In genomic region chr2:167345508-167346164, GRCm38 (mm10) we compare ENCODE assay signal across 12 mouse cellular contexts. TPM values are rescaled to one million over a fixed set of nuclear protein-coding genes. Genes with fewer than 3 reads are reported as not detected.
DNase-seq lines count a peak whose midpoint lies in the region; ATAC-seq and TF ChIP-seq lines count a peak whose summit lies in the region.
"Had no signal": no experiment of that assay in that cellular context is flagged by ENCODE, and none has a peak within 500 bp of the region (broad histone marks: within the 10 kb centered on the region; RNA-seq: fewer than 3 reads in every experiment).

No protein-coding gene starts in this region.

- H3K36me3 ChIP-seq in kidney, embryonic 15.5 days: no peaks in the 10 kb centered on the region
- no peaks in the 10 kb centered on the region for H3K36me3 ChIP-seq in neural tube, embryonic 12.5 days
- no peaks in the 10 kb centered on the region for H3K36me3 ChIP-seq in intestine, postnatal 0 days (ENCODE audit: control insufficient read depth, insufficient read depth)
- H3K36me3 ChIP-seq: limb, embryonic 13.5 days had no signal

- 35% methylated on average over 7 of the region's 7 CpGs for WGBS in kidney, embryonic 15.5 days
- 55% methylated on average over 7 of the region's 7 CpGs for WGBS in neural tube, embryonic 12.5 days
- 32% methylated on average over 7 of the region's 7 CpGs for WGBS in intestine, postnatal 0 days

- H3K27ac ChIP-seq in kidney, embryonic 15.5 days: peak overlapping the region; percentile 54
- H3K27ac ChIP-seq in neural tube, embryonic 12.5 days: no peak overlapping the region
- peak overlapping the region; percentile 88 for H3K27ac ChIP-seq in intestine, postnatal 0 days (ENCODE audit: low read depth, low read length)
- H3K27ac ChIP-seq: limb, embryonic 13.5 days had no signal

- intact Hi-C loops in left cerebral cortex, postnatal 25 days (cut with DNase I): no loop called here

- H3K9me3 ChIP-seq in kidney, embryonic 15.5 days (replicated peaks): no peaks in the 10 kb centered on the region
- H3K9me3 ChIP-seq in neural tube, embryonic 12.5 days: no peaks in the 10 kb centered on the region
- no peaks in the 10 kb centered on the region for H3K9me3 ChIP-seq in intestine, postnatal 0 days (ENCODE audit: control insufficient read depth)
- H3K9me3 ChIP-seq: limb, embryonic 13.5 days had no signal

- H3K27me3 ChIP-seq in kidney, embryonic 15.5 days: peaks cover 8% of the 10 kb centered on the region; the same call in 1 of the 2 replicates
- no peaks in the 10 kb centered on the region for H3K27me3 ChIP-seq in neural tube, embryonic 12.5 days (replicated peaks)
- no peaks in the 10 kb centered on the region for H3K27me3 ChIP-seq in intestine, postnatal 0 days (replicated peaks; ENCODE audit: control insufficient read depth, insufficient read depth, low read length)

- TF ChIP-seq CTCF in intestine, postnatal 0 days (IDR thresholded peaks at IDR 0.05; ENCODE audit: low read depth): peak; percentile 64

- DNase-seq in kidney, adult 9 months: no peak
- no peak for DNase-seq in neural tube, embryonic 10.5 days (ENCODE audit: extremely low spot score, low spot score)
- DNase-seq in adrenal gland, adult 2 months: no peak
- no peak for DNase-seq in left cerebral cortex, postnatal 25 days (ENCODE audit: low spot score in 2 of 2)
- DNase-seq: cerebellum, adult 8-10 months; kidney, postnatal 10 days; layer of hippocampus, postnatal 36 days; thymus, postnatal 14 days had no signal

- no peak for ATAC-seq in kidney, embryonic 15.5 days (replicated peaks; ENCODE audit: low FRiP score)
- no peak for ATAC-seq in neural tube, embryonic 12.5 days (ENCODE audit: low FRiP score, low read depth)
- peak; percentile 23 for ATAC-seq in intestine, postnatal 0 days

- peak overlapping the region; percentile 8; the same call in 1 of the 2 replicates for H3K4me2 ChIP-seq in kidney, embryonic 15.5 days
- H3K4me2 ChIP-seq in neural tube, embryonic 12.5 days (replicated peaks): 0 out of 2 replicates have a peak overlapping the region, but pooled peaks have one; percentile 1
- H3K4me2 ChIP-seq in intestine, postnatal 0 days (replicated peaks; ENCODE audit: low read depth): peak overlapping the region; percentile 45
- H3K4me2 ChIP-seq: limb, embryonic 13.5 days had no signal

- no peak overlapping the region for H3K4me3 ChIP-seq in kidney, embryonic 15.5 days (replicated peaks)
- H3K4me3 ChIP-seq in neural tube, embryonic 12.5 days: no peak overlapping the region
- H3K4me3 ChIP-seq in intestine, postnatal 0 days (ENCODE audit: low read depth, low read length): no peak overlapping the region
- H3K4me3 ChIP-seq: limb, embryonic 13.5 days had no signal

- H3K4me1 ChIP-seq in kidney, embryonic 15.5 days: peaks cover 62% of the 10 kb centered on the region
- H3K4me1 ChIP-seq in neural tube, embryonic 12.5 days: peaks cover 23% of the 10 kb centered on the region
- H3K4me1 ChIP-seq in intestine, postnatal 0 days (replicated peaks; ENCODE audit: control insufficient read depth, insufficient read depth, low read length): peaks cover 3% of the 10 kb centered on the region; the same call in 1 of the 2 replicates

- H3K9ac ChIP-seq in kidney, embryonic 15.5 days: no peak overlapping the region
- H3K9ac ChIP-seq in neural tube, embryonic 12.5 days: no peak overlapping the region
- no peak overlapping the region for H3K9ac ChIP-seq in intestine, postnatal 0 days (ENCODE audit: low read depth, low read length)
- H3K9ac ChIP-seq: limb, embryonic 13.5 days had no signal

RNA-seq across cellular contexts. Expression of gene B4galt5, which starts 3.3 kb away (rescaled TPM):
- 9.6 and 12.7 TPM in 2 replicates for polyA plus RNA-seq in kidney, embryonic 15.5 days (2015; fragmentation: Nextera tagmentation; extraction: Ambion mirVana)
- 24.4 and 25.5 TPM in 2 replicates for polyA plus RNA-seq in neural tube, embryonic 12.5 days (2016; fragmentation: Nextera tagmentation; extraction: Ambion mirVana)
- 22.4 and 26.6 TPM in 2 replicates for polyA plus RNA-seq in intestine, postnatal 0 days (2015; fragmentation: Nextera tagmentation; extraction: Ambion mirVana)
- 100 to 1,000 TPM in 1 of 2 experiments, 10 to 100 TPM in 1; 92.7 to 113 TPM for total RNA-seq in adrenal gland, adult 2 months (2021)
- polyA plus RNA-seq in adrenal gland, adult 2 months (2012; rRNA removed): 43.9 and 47.6 TPM in 2 replicates
- total RNA-seq in left cerebral cortex, postnatal 25 days (2021): 10 to 100 TPM; 56.4 to 57.8 TPM
